Mouse (Mus musculus): ENCODE data around the gene Ccdc110. TPM values are rescaled to one million over a fixed set of nuclear protein-coding genes. Genes with fewer than 3 reads are reported as not detected.

The Ccdc110 gene
- polyA plus RNA-seq, 1 experiment from 2014 or later = not detected

DNA sequence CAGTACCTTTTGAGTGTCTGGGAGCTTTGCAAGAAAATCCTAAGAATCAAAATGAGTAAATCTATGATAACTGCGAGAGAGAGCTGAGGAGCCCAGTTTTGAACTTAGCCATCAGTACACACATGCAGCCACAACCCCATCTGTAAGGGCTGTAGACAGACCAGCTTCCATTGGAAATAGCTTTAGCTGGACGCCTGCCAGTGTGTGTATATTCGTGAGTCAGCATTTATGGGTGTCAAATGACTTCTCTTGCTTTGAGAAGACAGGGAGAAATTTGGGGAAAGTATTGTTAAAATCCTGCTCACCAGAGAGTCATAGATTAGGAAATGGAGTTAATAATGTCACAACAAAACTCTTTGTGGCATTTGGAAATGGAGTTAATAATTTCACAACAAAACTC, 52.2 kb downstream of the Ccdc110 start:
- H3K27ac ChIP-seq = no peak overlapping the region

DNA sequence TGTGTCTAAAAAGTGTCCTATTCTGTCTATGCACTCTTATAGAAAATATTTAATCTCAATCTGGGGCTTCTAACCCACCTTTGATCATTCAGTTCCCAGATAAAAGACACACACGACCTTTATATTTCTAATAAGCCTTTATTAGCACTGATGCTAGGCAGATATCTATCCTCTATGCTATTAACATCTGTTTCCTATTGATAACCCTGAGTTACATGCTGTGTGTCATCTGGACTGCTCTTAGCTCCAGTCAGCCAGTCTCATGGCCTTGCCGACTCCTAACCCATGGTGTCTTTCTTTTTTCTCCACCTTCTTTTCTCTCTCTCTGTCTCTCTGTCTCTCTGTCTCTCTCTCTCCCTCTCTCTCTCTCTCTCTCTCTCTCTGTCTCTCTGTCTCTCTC, 53.8 kb downstream of the Ccdc110 start:
- Histone ChIP-seq H3K4me2 (no peak overlapping the region), H3K9me3 (no peaks in the 10 kb centered on the region), H3K4me3 (no peak overlapping the region), H3K36me3 (peaks cover 46% of the 10 kb centered on the region), H3K27me3 (no peaks in the 10 kb centered on the region), H3K4me1 (0 out of 2 replicates have a peak, but pooled peaks cover 4% of the 10 kb centered on the region), H3K9ac (no peak overlapping the region), H3K27ac (no peak overlapping the region)
- no peak for ATAC-seq (ENCODE audit: insufficient number of reproducible peaks, insufficient read depth, low FRiP score, low TSS enrichment, low read depth)
- WGBS = 48% methylated on average over 2 of the region's 2 CpGs

More for the DNA sequence above, 52.2 kb downstream of the Ccdc110 start:
- Histone ChIP-seq H3K27me3 (no peaks in the 10 kb centered on the region), H3K4me1 (0 out of 2 replicates have a peak, but pooled peaks cover 4% of the 10 kb centered on the region), H3K4me3 (no peak overlapping the region), H3K4me2 (no peak overlapping the region), H3K9ac (no peak overlapping the region), H3K9me3 (no peaks in the 10 kb centered on the region), H3K36me3 (peaks cover 54% of the 10 kb centered on the region)
- 67% methylated on average over 3 of the region's 3 CpGs for WGBS
- no peak for ATAC-seq (ENCODE audit: insufficient number of reproducible peaks, insufficient read depth, low FRiP score, low TSS enrichment, low read depth)

DNA sequence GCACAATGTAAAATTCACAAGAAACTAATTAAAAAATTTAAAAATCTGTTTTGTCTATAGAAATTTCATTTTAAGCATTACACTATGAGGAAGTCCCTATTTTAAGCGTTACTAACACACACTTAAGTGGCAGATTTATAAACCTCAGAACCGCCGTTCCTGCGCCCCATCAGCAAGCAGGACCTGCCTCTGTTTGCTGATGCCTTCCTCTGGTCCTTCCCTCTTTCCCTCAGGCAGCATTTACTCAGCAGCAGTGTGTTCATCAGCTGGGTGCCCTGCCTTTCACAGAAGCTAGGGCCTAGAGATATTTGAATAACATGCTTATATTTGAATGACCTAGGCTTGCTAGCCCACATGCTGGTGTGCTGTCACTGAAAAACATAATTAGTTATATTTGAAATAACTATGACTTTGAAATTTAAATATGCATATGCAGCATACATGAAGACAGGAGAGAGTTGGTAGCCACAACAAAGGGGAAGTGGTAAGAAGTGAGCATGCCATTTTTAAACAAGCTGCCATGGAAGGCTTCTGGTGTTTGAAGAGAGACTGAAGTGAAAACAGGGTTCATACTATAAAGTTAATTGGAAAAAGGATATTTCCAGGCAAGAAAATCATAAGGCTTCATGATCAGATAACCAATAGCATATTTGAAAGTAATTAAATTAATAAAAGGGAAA, 56.4 kb downstream of the Ccdc110 start:
- Histone ChIP-seq H3K9ac (no peak overlapping the region), H3K4me3 (no peak overlapping the region), H3K4me1 (0 out of 2 replicates have a peak, but pooled peaks cover 4% of the 10 kb centered on the region), H3K4me2 (no peak overlapping the region), H3K9me3 (no peaks in the 10 kb centered on the region), H3K27me3 (no peaks in the 10 kb centered on the region), H3K36me3 (peaks cover 42% of the 10 kb centered on the region), H3K27ac (no peak overlapping the region)
- WGBS = 94% methylated on average over 4 of the region's 4 CpGs
- ATAC-seq (ENCODE audit: insufficient number of reproducible peaks, insufficient read depth, low FRiP score, low TSS enrichment, low read depth) = no peak

Other genes starting within 250 kb of the Ccdc110 start
- gene Pdlim3, start 49.2 kb upstream of the Ccdc110 start, polyA plus RNA-seq (2015; fragmentation: Nextera tagmentation; extraction: Ambion mirVana) = 15.9 and 18.2 TPM in 2 replicates
- gene 1700029J07Rik, start 40.6 kb downstream of the Ccdc110 start, polyA plus RNA-seq (2015; fragmentation: Nextera tagmentation; extraction: Ambion mirVana) = 4.7 and 5.8 TPM in 2 replicates
- 94.7 and 102 TPM in 2 replicates for gene Ufsp2, start 40.9 kb downstream of the Ccdc110 start, polyA plus RNA-seq (2015; fragmentation: Nextera tagmentation; extraction: Ambion mirVana)
- 0.43 and 0.48 TPM in 2 replicates for gene Lrp2bp, start 64.7 kb downstream of the Ccdc110 start, polyA plus RNA-seq (2015; fragmentation: Nextera tagmentation; extraction: Ambion mirVana)
- 22.0 and 30.2 TPM in 2 replicates for gene Ankrd37, start 71.1 kb downstream of the Ccdc110 start, polyA plus RNA-seq (2015; fragmentation: Nextera tagmentation; extraction: Ambion mirVana)
- 36.1 and 39.5 TPM in 2 replicates for gene Cfap97, start 217.2 kb downstream of the Ccdc110 start, polyA plus RNA-seq (2015; fragmentation: Nextera tagmentation; extraction: Ambion mirVana)
- gene Snx25, start 217.5 kb downstream of the Ccdc110 start, polyA plus RNA-seq (2015; fragmentation: Nextera tagmentation; extraction: Ambion mirVana) = 7.8 and 8.3 TPM in 2 replicates